Mouse (Mus musculus) stomach, embryonic 16.5 days (tissue): Measurements from ENCODE around the gene Cyp4a31. TPM values are rescaled to one million over a fixed set of nuclear protein-coding genes. Genes with fewer than 3 reads are reported as not detected.
"Not testable (repeated sequence)": the region's sequence is repeated elsewhere in the genome, so short reads cannot be mapped to it uniquely, and the experiment has no call there.

ENCODE experiments used
- ATAC-seq: fragments of 200-750 bp; cut with Nextera tagmentation; 2 replicates; pipeline ENCODE4 v1.8.0; 2017; ENCODE audit warnings: moderate number of reproducible peaks, moderate TSS enrichment; ENCODE audit not compliant: insufficient read depth, low FRiP score
- H3K27ac ChIP-seq: fragments of 300-500 bp; sonication (generic); 2 replicates; pipeline ENCODE4 v1.5.1; 2014; ENCODE audit warnings: low read length
- H3K27me3 ChIP-seq: fragments of 300-500 bp; sonication (generic); 2 replicates; pipeline ENCODE4 v1.6.1; 2014; ENCODE audit warnings: low read length, control low read depth, mixed read lengths; ENCODE audit not compliant: control insufficient read depth, insufficient read depth
- H3K36me3 ChIP-seq: fragments of 300-500 bp; sonication (generic); 2 replicates; pipeline ENCODE4 v1.6.1; 2014; ENCODE audit warnings: low read length; ENCODE audit not compliant: control insufficient read depth, insufficient read depth
- H3K4me1 ChIP-seq: fragments of 300-500 bp; sonication (generic); 2 replicates; pipeline ENCODE4 v1.6.1; 2014; ENCODE audit warnings: low read length, control low read depth, mixed read lengths; ENCODE audit not compliant: control insufficient read depth, insufficient read depth
- H3K4me2 ChIP-seq: fragments of 300-500 bp; sonication (generic); 2 replicates; pipeline ENCODE4 v1.6.1; 2014; ENCODE audit warnings: low read depth, low read length, mixed read lengths
- H3K4me3 ChIP-seq: fragments of 300-500 bp; sonication (generic); replicated peaks from 2 replicates; pipeline ENCODE4 v1.5.1; 2014; ENCODE audit warnings: mild to moderate bottlenecking, low read length
- H3K9ac ChIP-seq: fragments of 300-500 bp; sonication (generic); 2 replicates; pipeline ENCODE4 v1.6.1; 2014; ENCODE audit warnings: low read length
- H3K9me3 ChIP-seq: fragments of 300-500 bp; sonication (generic); replicated peaks from 2 replicates; pipeline ENCODE4 v1.6.1; 2016; ENCODE audit warnings: low read length, control low read depth; ENCODE audit not compliant: control insufficient read depth
- WGBS: fragments of 180-500 bp; shearing (Covaris S2); extraction: QIAGEN DNeasy Blood & Tissue Kit; methylation state at CpG from one replicate; pipeline ENCODE4 v1.1.7; 2014; 5-methylcytosine and 5-hydroxymethylcytosine counted together
- polyA plus RNA-seq: library from polyadenylated mRNA; unstranded; fragments of >200 nt; fragmentation: Nextera tagmentation; extraction: Ambion mirVana; gene quantifications from 2 replicates; pipeline ENCODE4 v1.2.1, GENCODE M21; 2015

The Cyp4a31 gene
- polyA plus RNA-seq, 1 experiment from 2014 or later, result not detected

GRCm38 (mm10) chr4:115614005-115614404 is 50.6 kb downstream of the Cyp4a31 start:
- Histone ChIP-seq H3K27me3 (no peaks in the 10 kb centered on the region), H3K4me1 (no peaks in the 10 kb centered on the region), H3K9ac (no peak overlapping the region), H3K36me3 (no peaks in the 10 kb centered on the region), H3K4me3 (no peak overlapping the region), H3K9me3 (no peaks in the 10 kb centered on the region), H3K27ac (no peak overlapping the region), H3K4me2 (no peak overlapping the region)
- no peak for ATAC-seq

GRCm38 (mm10) chr4:115625560-115625959 is 62.1 kb downstream of the Cyp4a31 start:
- not testable (repeated sequence) for H3K27ac ChIP-seq, H3K9ac ChIP-seq, H3K9me3 ChIP-seq, H3K4me2 ChIP-seq, H3K4me1 ChIP-seq, H3K36me3 ChIP-seq, ATAC-seq, H3K27me3 ChIP-seq, H3K4me3 ChIP-seq
- 87% methylated on average over 3 of the region's 3 CpGs for WGBS

Other genes starting within 250 kb of the Cyp4a31 start
- gene Cyp4a12b, start 152.0 kb upstream of the Cyp4a31 start, polyA plus RNA-seq, result not detected in 2 replicates
- gene Cyp4a30b, start 111.0 kb upstream of the Cyp4a31 start, polyA plus RNA-seq, result not detected in 2 replicates
- not detected in 2 replicates for gene Cyp4a14, start 67.5 kb upstream of the Cyp4a31 start, polyA plus RNA-seq
- gene Cyp4a10, start 45.4 kb upstream of the Cyp4a31 start, polyA plus RNA-seq, result 0.08 TPM in 1 of 2 replicates, not detected in the other
- gene Cyp4a32, start 37.3 kb downstream of the Cyp4a31 start, polyA plus RNA-seq, result not detected in 2 replicates
- gene Cyp4b1, start 84.1 kb downstream of the Cyp4a31 start, polyA plus RNA-seq, result 2.1 and 2.5 TPM in 2 replicates
- 30.1 and 31.3 TPM in 2 replicates for gene Efcab14, start 174.1 kb downstream of the Cyp4a31 start, polyA plus RNA-seq
- gene Tex38, start 217.4 kb downstream of the Cyp4a31 start, polyA plus RNA-seq, result 0.28 TPM in 1 of 2 replicates, not detected in the other
- gene Atpaf1, start 221.2 kb downstream of the Cyp4a31 start, polyA plus RNA-seq, result 33.7 and 36.2 TPM in 2 replicates